Mouse (Mus musculus) ovary, adult 10 weeks (tissue): ENCODE data around the gene Mpc1. TPM values are rescaled to one million over a fixed set of nuclear protein-coding genes. Genes with fewer than 3 reads are reported as not detected.

Experiments used
- polyA plus RNA-seq: library from polyadenylated mRNA; stranded (reverse); fragments of 350-450 nt; fragmentation: Illumina TruSeq; extraction: RNeasy Lipid Tissue Mini Kit (QIAGEN cat#74804); gene quantifications from one replicate; pipeline ENCODE4 v1.2.3, GENCODE M21; 2014

Gene Mpc1
- 237 TPM for polyA plus RNA-seq

DNA sequence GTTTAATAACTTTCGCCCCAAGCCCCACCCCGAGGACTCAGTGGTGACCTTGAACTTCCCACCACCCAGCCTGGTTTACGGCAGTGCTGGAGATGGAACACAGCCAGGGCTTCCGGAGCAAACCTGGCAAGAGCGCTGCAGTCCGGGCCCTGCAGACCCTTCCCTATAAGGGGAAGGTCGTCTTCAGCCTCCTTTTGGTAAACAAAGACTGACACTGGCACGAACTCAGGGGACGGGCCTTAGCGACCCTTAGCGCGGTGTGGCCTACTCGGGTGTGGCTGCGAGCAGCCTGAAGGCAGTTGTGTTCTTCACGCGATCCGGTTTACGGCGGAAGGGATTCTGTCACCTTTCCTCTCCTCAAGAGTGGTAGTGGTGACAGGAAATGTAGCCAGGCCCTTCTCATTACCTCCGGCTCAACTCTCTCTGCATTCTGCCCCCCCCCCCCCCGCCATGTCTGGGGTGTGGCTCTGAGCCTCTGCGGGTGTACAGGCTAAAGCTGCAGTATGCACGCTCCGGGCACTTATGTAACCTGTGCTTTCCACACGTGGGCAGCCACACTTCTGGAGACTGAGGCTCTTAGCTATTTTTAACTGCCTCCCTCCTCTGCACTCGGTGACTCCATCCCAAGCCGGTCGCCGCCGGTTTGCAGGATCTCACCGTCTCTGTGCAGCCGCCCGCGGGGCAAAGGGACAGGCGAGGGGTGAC lies at the start of gene Mpc1:
Mpc1 (plus strand) TSS at position 84 of the 705 bp plus-strand sequence.

DNA sequence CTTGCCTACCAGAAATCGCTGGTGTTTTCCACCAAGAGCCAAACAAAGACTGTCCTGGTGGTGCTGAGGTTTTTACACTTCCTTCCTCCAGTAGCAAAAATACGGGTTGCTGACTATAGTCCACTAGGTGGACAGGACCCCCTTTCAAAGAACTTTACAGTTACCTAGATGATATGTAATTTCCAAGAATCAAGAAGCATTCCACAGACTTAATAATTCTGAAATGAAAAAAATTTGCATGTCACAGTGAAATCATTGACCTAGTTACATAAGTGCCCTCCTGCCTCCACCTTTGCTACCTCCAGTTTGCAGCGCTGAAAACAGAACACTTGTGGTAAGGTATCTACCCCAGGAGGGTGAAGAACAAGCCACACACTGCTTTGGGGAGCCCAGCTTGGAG lies 47.0 kb upstream of the Mpc1 start, which contains the start of gene Ccr6:
Ccr6 (plus strand) TSS at position 301 of the 400 bp plus-strand sequence.

DNA sequence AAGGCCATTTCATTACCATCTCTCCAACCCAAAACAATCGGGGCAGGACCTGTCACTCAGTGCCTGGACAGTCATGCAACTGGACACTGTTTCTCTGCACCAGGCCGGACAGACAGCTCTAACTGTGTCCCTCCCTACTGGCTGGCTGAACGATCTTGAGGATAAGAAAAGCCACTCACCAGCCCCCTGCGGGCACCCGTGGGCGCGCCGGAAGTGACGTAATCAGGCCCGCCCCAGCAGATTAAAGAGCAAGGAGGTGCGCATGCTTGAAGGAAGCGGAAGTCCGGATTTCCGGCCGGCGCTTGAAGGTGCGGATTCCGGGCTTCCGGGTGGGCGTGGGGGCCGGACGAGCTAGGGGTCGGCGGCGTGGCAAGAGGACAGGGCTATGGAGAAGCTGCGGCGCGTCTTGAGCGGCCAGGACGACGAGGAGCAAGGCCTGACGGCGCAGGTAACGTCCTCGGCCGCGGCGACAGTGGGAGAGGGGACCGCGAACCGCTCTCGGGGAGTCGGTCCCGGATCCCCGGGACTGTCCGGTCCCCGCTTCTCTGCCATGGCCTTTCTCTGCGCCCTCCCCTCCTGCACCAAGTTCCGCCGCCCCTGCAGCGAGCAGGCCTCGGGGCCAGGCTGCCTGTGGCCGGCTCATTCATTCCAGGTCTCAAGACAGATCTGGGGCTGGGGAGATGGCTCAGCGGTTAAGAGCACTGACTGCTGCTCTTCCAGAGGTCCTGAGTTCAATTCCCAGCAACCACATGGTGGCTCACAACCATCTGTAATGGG lies 28.3 kb downstream of the Mpc1 start, which contains the start of gene Sft2d1:
Sft2d1 (plus strand) TSS at position 265 of the 777 bp plus-strand sequence.

DNA sequence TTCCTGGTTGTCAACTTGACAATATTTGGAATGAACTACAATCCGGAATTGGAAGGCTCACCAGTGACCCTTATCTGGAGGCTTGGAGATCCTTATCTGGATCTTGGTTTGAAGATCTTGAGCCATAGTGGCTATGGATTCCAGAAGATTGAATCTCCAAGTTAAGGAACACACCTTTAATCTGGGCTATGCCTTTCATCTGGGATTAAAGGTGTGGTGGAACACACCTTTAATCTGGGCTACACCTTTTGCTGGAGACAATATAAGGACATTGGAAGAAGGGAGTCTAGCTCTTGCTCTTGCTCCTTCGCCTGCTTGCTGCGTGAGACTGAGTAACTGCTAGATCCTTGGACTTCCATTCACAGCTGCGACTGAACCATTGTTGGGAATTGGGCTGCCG lies 54.5 kb downstream of the Mpc1 start, which contains the start of gene Prr18:
Prr18 (plus strand) TSS at position 301 of the 400 bp plus-strand sequence.

Other genes starting within 250 kb of the Mpc1 start
- gene Gm49673, start 135.1 kb upstream of the Mpc1 start, polyA plus RNA-seq: not detected
- gene Rnaset2a, start 134.8 kb upstream of the Mpc1 start, polyA plus RNA-seq: 15.9 TPM
- gene Fgfr1op, start 117.4 kb upstream of the Mpc1 start, polyA plus RNA-seq: 33.6 TPM
- gene Ccr6, start 46.9 kb upstream of the Mpc1 start, polyA plus RNA-seq: not detected
- gene Sft2d1, start 28.2 kb downstream of the Mpc1 start, polyA plus RNA-seq: 48.1 TPM
- gene Prr18, start 54.6 kb downstream of the Mpc1 start, polyA plus RNA-seq: 2.9 TPM
- 0.37 TPM for gene T2, start 73.1 kb downstream of the Mpc1 start, polyA plus RNA-seq
- gene T, start 151.5 kb downstream of the Mpc1 start, polyA plus RNA-seq: not detected
- 12.0 TPM for gene Pde10a, start 242.5 kb downstream of the Mpc1 start, polyA plus RNA-seq